Mouse (Mus musculus) kidney, adult 2 months (tissue): ENCODE data around the gene Tnip3. TPM values are rescaled to one million over a fixed set of nuclear protein-coding genes. Genes with fewer than 3 reads are reported as not detected.

Experiments
- DNase-seq: peaks from one replicate; pipeline ENCODE4 v3.0.0; 2021
- H3K27ac ChIP-seq: fragments of 200-500 bp; 2 replicates; pipeline ENCODE4 v1.5.1; 2012; ENCODE audit warnings: low read depth, low read length, control low read depth, inconsistent platforms; ENCODE audit not compliant: insufficient read depth
- H3K27me3 ChIP-seq: fragments of 200-500 bp; replicated peaks from 2 replicates; pipeline ENCODE4 v1.6.1; 2012; ENCODE audit warnings: mild to moderate bottlenecking, moderate library complexity, low read length, inconsistent platforms; ENCODE audit not compliant: control insufficient read depth, insufficient read depth
- H3K36me3 ChIP-seq: fragments of 200-500 bp; 2 replicates; pipeline ENCODE4 v1.6.1; 2012; ENCODE audit warnings: mild to moderate bottlenecking, moderate library complexity, low read length, inconsistent platforms; ENCODE audit not compliant: control insufficient read depth, insufficient read depth
- H3K4me1 ChIP-seq: fragments of 200-500 bp; 2 replicates; pipeline ENCODE4 v1.6.1; 2011; ENCODE audit warnings: low read length; ENCODE audit not compliant: control insufficient read depth, insufficient read depth
- H3K4me3 ChIP-seq: fragments of 200-500 bp; 2 replicates; pipeline ENCODE4 v1.5.1; 2011; ENCODE audit warnings: mild to moderate bottlenecking, low read depth, low read length, control low read depth; ENCODE audit not compliant: insufficient read depth
- CTCF ChIP-seq: fragments of 200-500 bp; conservative IDR thresholded peaks from 2 replicates; pipeline ENCODE4 v1.5.1; 2011; ENCODE audit warnings: low read depth, mild to moderate bottlenecking, control low read depth, low read length, moderate library complexity, mixed read lengths; ENCODE audit not compliant: insufficient read depth, insufficient read length
- POLR2A ChIP-seq: fragments of 200-500 bp; IDR thresholded peaks from one replicate; pipeline ENCODE4 v1.6.1; 2011; ENCODE audit warnings: low read depth, low read length, control low read depth
- WGBS: fragments of 180-500 bp; shearing (Covaris S2); methylation state at CpG from one replicate; pipeline ENCODE4 v1.1.7; 2018; 5-methylcytosine and 5-hydroxymethylcytosine counted together
- polyA plus RNA-seq: library from polyadenylated mRNA; depleted of rRNA; stranded (reverse); fragments of >200 nt; gene quantifications from 2 replicates; pipeline ENCODE4 v1.2.3, GENCODE M21; 2012; rRNA removed

Gene Tnip3
- polyA plus RNA-seq, 1 experiment, result 0.06 TPM

DNA sequence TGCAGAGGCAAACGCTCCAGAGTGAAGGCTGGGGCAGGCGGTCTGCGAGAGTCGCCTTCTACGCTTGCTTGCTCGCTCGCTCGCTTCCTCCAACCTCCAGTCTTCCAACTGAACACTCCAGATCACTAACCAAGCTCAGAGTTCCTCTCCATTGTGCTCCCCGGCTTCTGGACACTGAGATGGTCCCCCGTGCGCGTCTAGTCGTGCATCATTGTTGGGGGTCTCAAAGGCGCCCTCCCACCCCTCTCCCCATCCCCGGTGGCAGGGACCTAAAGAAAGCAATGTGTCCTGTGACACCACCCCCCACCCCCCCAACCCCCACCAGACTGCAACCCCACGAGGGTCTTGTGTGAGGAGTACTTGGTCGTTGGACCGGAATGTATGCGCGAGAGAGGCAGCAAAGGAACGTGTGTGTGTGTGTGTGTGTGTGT is 145.9 kb downstream of the Tnip3 start:
- TF ChIP-seq POLR2A, result no peak
- Histone ChIP-seq H3K36me3 (no peaks in the 10 kb centered on the region), H3K27ac (no peak overlapping the region), H3K27me3 (no peaks in the 10 kb centered on the region; the same call in none of the 2 replicates), H3K4me1 (0 out of 2 replicates have a peak, but pooled peaks cover 4% of the 10 kb centered on the region), H3K4me3 (peak overlapping the region; percentile 60; the same call in 1 of the 2 replicates)
- DNase-seq, result peak; percentile 2
- WGBS, result 25% methylated on average over 20 of the region's 21 CpGs

- WGBS, result under 1% methylated on average over 37 of the region's 45 CpGs
- DNase-seq, result peak; percentile 64
- TF ChIP-seq CTCF (no peak), POLR2A (no peak)
- Histone ChIP-seq H3K4me3 (peak within 1 kb of the TSS; percentile 60), H3K36me3 (no peaks in the 10 kb centered on the region), H3K27ac (no peak within 1 kb of the TSS), H3K27me3 (no peaks in the 10 kb centered on the region; the same call in none of the 2 replicates), H3K4me1 (0 out of 2 replicates have a peak, but pooled peaks cover 4% of the 10 kb centered on the region)
Observed at GRCm38 (mm10) chr6:65671451-65671850, 146.3 kb downstream of the Tnip3 start, which contains the start of gene Ndnf. Ndnf (plus strand) TSS chr6:65671590.

DNA sequence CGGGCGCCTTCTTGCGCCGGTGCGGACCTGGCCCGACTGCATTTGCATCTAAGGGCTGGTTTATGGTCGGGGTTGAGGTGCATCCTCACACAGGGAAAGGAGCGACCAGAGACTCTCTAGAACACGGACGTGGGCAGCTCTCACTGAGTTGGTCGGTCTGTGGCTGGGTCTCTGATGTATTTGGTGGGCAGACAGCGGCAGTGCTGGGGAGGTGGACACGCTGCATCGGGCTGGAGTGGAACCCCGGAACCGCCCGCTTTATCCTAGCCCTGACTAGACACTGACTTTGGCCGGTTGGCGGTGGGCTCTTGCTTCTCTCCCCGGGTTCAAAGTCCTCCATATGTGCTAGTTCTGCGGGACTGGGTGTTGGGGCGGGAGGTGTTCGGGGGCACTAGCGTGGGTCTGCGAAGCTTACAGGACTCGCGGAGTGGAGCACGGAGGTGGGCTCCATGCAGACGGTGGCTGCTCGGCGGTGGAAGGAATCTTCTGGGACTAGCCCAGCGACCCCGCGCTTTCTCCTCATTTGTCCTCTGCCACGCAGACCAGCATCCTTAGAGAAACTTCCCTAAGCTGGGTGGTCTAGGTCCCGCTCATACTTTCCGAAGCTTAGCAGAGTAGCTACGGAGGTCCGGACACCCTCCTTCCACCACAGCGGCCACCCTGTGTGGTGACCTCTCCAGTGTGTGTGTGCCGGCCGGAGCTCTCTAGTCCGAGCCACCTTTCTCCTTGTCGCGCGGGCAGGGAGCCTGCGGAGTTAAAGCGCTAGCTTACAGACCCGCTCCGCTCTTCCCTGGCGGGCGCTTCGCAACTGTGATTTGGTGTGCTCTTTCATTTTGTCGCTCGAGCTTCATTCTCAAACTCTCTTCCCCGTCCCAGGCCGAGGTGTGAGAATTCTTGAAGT is 147.3 kb downstream of the Tnip3 start:
- TF ChIP-seq CTCF, result no peak
- TF ChIP-seq POLR2A, result no peak
- Histone ChIP-seq H3K27ac (no peak overlapping the region), H3K36me3 (no peaks in the 10 kb centered on the region), H3K27me3 (no peaks in the 10 kb centered on the region; the same call in none of the 2 replicates), H3K4me3 (peak overlapping the region; percentile 60), H3K4me1 (0 out of 2 replicates have a peak, but pooled peaks cover 4% of the 10 kb centered on the region)
- WGBS, result 2% methylated on average over 57 of the region's 57 CpGs
- DNase-seq, result peak; percentile 27

Other genes starting within 250 kb of the Tnip3 start
- gene C130060K24Rik, start 144.2 kb upstream of the Tnip3 start, polyA plus RNA-seq, result not detected in 2 replicates
- 0.05 and 0.06 TPM in 2 replicates for gene Ndnf, start 146.3 kb downstream of the Tnip3 start, polyA plus RNA-seq